Mouse (Mus musculus) forebrain, embryonic 14.5 days (tissue): ENCODE data around the gene Nrn1l. TPM values are rescaled to one million over a fixed set of nuclear protein-coding genes. Genes with fewer than 3 reads are reported as not detected.
A peak's percentile ranks its signal among the peaks of the same experiment; 100 is the strongest.

Experiments
- ATAC-seq: fragments of 200-750 bp; cut with Nextera tagmentation; 2 replicates; pipeline ENCODE4 v1.8.0; 2017; ENCODE audit warnings: mild to moderate bottlenecking, moderate library complexity
- DNase-seq: peaks from one replicate; pipeline ENCODE4 v3.0.0-alpha.2; 2015; ENCODE audit warnings: low spot score
- H3K27ac ChIP-seq: fragments of 300-500 bp; sonication (generic); 2 replicates; pipeline ENCODE4 v1.5.1; 2014; ENCODE audit warnings: low read depth, mild to moderate bottlenecking, control low read depth, low read length, moderate library complexity
- H3K27me3 ChIP-seq: fragments of 300-500 bp; sonication (generic); replicated peaks from 2 replicates; pipeline ENCODE4 v1.6.1; 2014; ENCODE audit warnings: low read length, control low read depth, mixed read lengths; ENCODE audit not compliant: control insufficient read depth, insufficient read depth
- H3K36me3 ChIP-seq: fragments of 300-500 bp; sonication (generic); 2 replicates; pipeline ENCODE4 v1.6.1; 2014; ENCODE audit warnings: low read length, control low read depth; ENCODE audit not compliant: control insufficient read depth, insufficient read depth
- H3K4me1 ChIP-seq: fragments of 300-500 bp; sonication (generic); 2 replicates; pipeline ENCODE4 v1.6.1; 2014; ENCODE audit warnings: antibody characterized with exemption, low read length, control low read depth; ENCODE audit not compliant: control insufficient read depth, insufficient read depth
- H3K4me2 ChIP-seq: fragments of 300-500 bp; sonication (generic); 2 replicates; pipeline ENCODE4 v1.6.1; 2014; ENCODE audit warnings: mild to moderate bottlenecking, control low read depth, low read length
- H3K4me3 ChIP-seq: fragments of 300-500 bp; sonication (generic); 2 replicates; pipeline ENCODE4 v1.5.1; 2014; ENCODE audit warnings: low read depth, low read length, control low read depth
- H3K9ac ChIP-seq: fragments of 300-500 bp; sonication (generic); 2 replicates; pipeline ENCODE4 v1.6.1; 2014; ENCODE audit warnings: mild to moderate bottlenecking, low read length, control low read depth, moderate library complexity
- H3K9me3 ChIP-seq: fragments of 300-500 bp; sonication (generic); replicated peaks from 2 replicates; pipeline ENCODE4 v1.6.1; 2016; ENCODE audit warnings: low read length, control low read depth, mixed read lengths; ENCODE audit not compliant: control insufficient read depth
- WGBS: fragments of 180-500 bp; shearing (Covaris S2); extraction: QIAGEN DNeasy Blood & Tissue Kit; methylation state at CpG from one replicate; pipeline ENCODE4 v1.1.7; 2014; 5-methylcytosine and 5-hydroxymethylcytosine counted together
- polyA plus RNA-seq: library from polyadenylated mRNA; unstranded; fragments of >200 nt; fragmentation: Nextera tagmentation; extraction: Ambion mirVana; gene quantifications from 2 replicates; pipeline ENCODE4 v1.2.1, GENCODE M21; 2014

Nrn1l gene
- polyA plus RNA-seq, 1 experiment from 2014 or later = 0.42 TPM

- peaks cover 7% of the 10 kb centered on the region; the same call in 1 of the 2 replicates for H3K36me3 ChIP-seq
- peak overlapping the region; percentile 21; the same call in 1 of the 2 replicates for H3K27ac ChIP-seq
- no peaks in the 10 kb centered on the region for H3K27me3 ChIP-seq
- ATAC-seq (peak; percentile 49), DNase-seq (peak; percentile 44)
- peaks cover 23% of the 10 kb centered on the region for H3K4me1 ChIP-seq
- H3K4me2 ChIP-seq = peak overlapping the region; percentile 98
- WGBS = under 1% methylated on average over 68 of the region's 71 CpGs
- H3K9me3 ChIP-seq = no peaks in the 10 kb centered on the region
- H3K4me3 ChIP-seq = peak overlapping the region; percentile 70
- H3K9ac ChIP-seq = peak overlapping the region; percentile 81
Measured at GRCm38 (mm10) chr8:105855248-105856167, 37.9 kb upstream of the Nrn1l start.

DNA sequence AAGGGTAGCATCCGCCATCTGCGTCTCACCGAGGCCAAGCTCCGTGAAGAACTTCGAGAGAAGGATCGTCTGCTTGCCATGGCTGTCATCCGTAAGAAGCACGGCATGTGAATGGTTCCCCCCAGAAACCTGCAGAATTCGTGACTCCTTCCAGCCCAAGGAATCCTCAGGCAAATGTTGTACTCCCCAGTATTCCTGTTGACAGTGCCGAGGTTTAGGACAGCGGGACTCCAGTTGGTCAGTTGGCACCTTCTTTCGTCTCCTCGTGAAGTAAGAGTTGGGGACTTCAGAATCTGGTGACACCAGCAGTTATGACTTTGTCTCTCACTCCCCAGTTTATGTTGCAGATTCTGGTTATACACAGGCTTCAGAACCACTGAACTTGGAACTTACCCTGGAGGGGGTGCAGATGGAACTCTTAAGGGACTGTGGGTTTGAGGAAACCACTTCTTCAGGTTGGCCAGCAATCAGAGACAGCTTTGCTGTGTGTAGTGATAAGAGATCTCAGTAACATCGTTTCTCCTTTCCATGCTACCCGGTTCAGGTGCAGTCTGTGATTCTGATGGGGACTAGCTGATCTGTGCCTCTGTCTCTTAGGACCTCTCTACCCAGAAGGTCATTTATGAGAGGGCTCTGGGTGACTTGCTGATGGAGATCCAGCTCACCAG, 37.1 kb upstream of the Nrn1l start:
- Histone ChIP-seq H3K27ac (0 out of 2 replicates have a peak overlapping the region, but pooled peaks have one; percentile 21), H3K9me3 (no peaks in the 10 kb centered on the region), H3K36me3 (peaks cover 7% of the 10 kb centered on the region; the same call in 1 of the 2 replicates), H3K27me3 (no peaks in the 10 kb centered on the region), H3K4me1 (peaks cover 20% of the 10 kb centered on the region), H3K4me3 (peak overlapping the region; percentile 70), H3K9ac (peak overlapping the region; percentile 81), H3K4me2 (peak overlapping the region; percentile 98)
- DNase-seq = no peak
- WGBS = 28% methylated on average over 15 of the region's 15 CpGs
- no peak for ATAC-seq

- Histone ChIP-seq H3K9me3 (no peaks in the 10 kb centered on the region), H3K36me3 (peaks cover 11% of the 10 kb centered on the region; the same call in 1 of the 2 replicates), H3K27ac (no peak overlapping the region), H3K27me3 (no peaks in the 10 kb centered on the region), H3K4me3 (no peak overlapping the region), H3K4me2 (no peak overlapping the region), H3K9ac (no peak overlapping the region), H3K4me1 (peaks cover 29% of the 10 kb centered on the region)
- ATAC-seq (no peak), DNase-seq (no peak)
- 82% methylated on average over 5 of the region's 5 CpGs for WGBS
Measured at GRCm38 (mm10) chr8:105858495-105858894, 34.9 kb upstream of the Nrn1l start.

DNA sequence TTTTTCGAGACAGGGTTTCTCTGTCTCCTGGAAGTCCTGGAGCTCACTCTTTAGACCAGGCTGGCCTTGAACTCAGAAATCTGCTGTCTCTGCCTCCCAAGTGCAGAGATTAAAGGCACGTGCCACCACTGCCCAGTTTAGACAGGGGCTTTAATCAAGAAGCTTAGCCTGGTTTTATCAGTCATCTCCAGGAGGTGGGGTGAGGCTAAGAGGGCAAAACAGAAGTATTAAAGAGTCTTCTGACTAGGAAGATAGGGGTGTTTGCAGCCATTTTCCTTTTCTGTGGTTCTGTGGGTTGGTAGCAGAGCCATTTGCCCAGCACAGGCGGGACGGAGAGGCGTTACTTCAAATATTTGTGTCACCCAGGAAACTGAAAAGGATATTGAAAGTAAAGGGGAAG, 34.1 kb upstream of the Nrn1l start:
- peaks cover 13% of the 10 kb centered on the region; the same call in 1 of the 2 replicates for H3K36me3 ChIP-seq
- H3K9me3 ChIP-seq = no peaks in the 10 kb centered on the region
- DNase-seq = no peak
- H3K4me1 ChIP-seq = peaks cover 29% of the 10 kb centered on the region
- no peak for ATAC-seq
- H3K4me2 ChIP-seq = peak overlapping the region; percentile 67; the same call in 1 of the 2 replicates
- no peaks in the 10 kb centered on the region for H3K27me3 ChIP-seq
- H3K9ac ChIP-seq = no peak overlapping the region
- H3K27ac ChIP-seq = 0 out of 2 replicates have a peak overlapping the region, but pooled peaks have one; percentile 14
- H3K4me3 ChIP-seq = no peak overlapping the region
- WGBS = 76% methylated on average over 5 of the region's 5 CpGs

- DNase-seq (peak; percentile 100), ATAC-seq (peak; percentile 97)
- under 1% methylated on average over 58 of the region's 59 CpGs for WGBS
- Histone ChIP-seq H3K27me3 (no peaks in the 10 kb centered on the region), H3K9ac (peak within 1 kb of the TSS; percentile 95), H3K4me2 (peak within 1 kb of the TSS; percentile 68), H3K9me3 (no peaks in the 10 kb centered on the region), H3K4me3 (peak within 1 kb of the TSS; percentile 97), H3K4me1 (peaks cover 29% of the 10 kb centered on the region), H3K27ac (peak within 1 kb of the TSS; percentile 87), H3K36me3 (peaks cover 13% of the 10 kb centered on the region; the same call in 1 of the 2 replicates)
Measured at GRCm38 (mm10) chr8:105860143-105860981, 33.0 kb upstream of the Nrn1l start, which contains the start of gene Nutf2. Gene Nutf2 (plus strand): TSS chr8:105860580.

DNA sequence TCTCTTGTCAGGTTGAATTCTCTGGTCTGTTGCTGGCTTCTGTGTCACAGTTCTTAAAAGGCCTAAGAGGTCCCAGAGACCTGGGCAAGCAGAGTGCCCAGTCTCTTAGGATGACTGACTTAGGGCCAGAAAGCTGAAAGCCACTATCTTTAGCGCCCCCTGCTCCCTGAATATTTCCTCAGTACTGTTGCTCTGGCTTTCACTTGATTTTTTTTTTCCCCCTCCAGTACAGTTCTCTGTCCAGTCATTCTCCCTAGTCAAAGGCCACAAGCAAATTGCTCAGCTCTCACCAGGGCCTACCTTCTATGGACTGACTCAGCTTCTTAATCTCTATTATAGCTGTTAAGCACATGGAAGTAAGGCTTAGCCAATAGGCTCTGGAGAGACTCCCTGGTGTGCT, 31.4 kb upstream of the Nrn1l start:
- ATAC-seq (no peak), DNase-seq (no peak)
- Histone ChIP-seq H3K27me3 (no peaks in the 10 kb centered on the region), H3K27ac (no peak overlapping the region), H3K36me3 (peaks cover 26% of the 10 kb centered on the region), H3K4me2 (peak overlapping the region; percentile 68), H3K9me3 (no peaks in the 10 kb centered on the region), H3K9ac (peak overlapping the region; percentile 95), H3K4me1 (peaks cover 19% of the 10 kb centered on the region), H3K4me3 (peak overlapping the region; percentile 97)
- WGBS = 0% methylated on average over 1 of the region's 1 CpGs

DNA sequence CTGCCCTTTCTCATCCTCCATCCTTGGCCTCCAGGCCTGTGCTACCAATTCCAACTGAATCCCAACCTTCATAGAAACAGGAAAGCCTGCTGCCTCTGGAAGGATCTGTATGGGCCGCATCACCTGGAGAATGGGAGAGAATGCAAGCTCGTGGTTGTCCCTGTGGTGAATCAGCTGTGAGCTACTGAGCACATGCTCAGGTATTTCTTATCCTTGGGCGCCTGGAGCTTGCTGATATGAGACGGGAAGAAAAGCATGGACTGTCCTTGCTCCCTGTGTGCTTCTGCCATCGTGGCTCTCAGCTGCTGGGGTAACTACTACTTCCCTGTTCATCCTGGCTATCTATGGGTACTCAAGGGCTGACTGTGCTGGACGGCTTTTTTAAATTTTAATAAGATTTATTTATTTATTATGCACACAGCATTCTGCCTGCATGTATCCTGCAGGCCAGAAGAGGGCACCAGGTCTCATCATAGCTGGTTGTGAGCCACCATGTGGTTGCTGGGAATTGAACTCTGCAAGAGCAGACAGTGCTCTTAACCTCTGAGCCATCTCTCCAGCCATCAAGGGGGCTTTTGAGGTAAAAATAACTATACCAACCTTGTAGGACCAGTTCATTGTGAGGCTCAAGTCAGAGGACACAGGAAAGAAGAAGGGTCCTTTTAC, 26.9 kb upstream of the Nrn1l start:
- no peak for ATAC-seq
- Histone ChIP-seq H3K9me3 (no peaks in the 10 kb centered on the region), H3K9ac (no peak overlapping the region), H3K4me3 (no peak overlapping the region), H3K27ac (no peak overlapping the region), H3K4me2 (no peak overlapping the region), H3K27me3 (no peaks in the 10 kb centered on the region), H3K4me1 (peaks cover 8% of the 10 kb centered on the region), H3K36me3 (peaks cover 54% of the 10 kb centered on the region)
- DNase-seq = no peak
- 84% methylated on average over 6 of the region's 6 CpGs for WGBS

DNA sequence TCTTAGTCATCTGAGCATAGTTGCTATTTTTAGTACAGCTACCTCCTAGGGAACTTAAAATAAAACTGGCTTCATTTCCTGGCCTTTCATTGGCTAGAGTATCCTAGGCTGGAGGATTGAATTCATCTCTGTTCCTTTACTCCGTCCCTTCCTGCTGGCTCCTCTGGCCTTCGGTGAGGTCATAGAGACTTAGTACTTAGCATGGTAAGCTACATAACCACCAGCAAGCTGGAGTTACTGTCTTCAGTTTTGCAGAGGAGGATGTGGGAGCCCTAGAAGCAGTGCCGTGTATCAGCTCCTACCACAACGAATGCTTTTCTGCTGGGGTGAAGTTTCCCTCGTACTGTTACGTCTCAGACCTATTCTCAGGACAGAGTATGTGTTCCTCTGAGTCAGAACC, 19.1 kb upstream of the Nrn1l start:
- Histone ChIP-seq H3K4me1 (no peaks in the 10 kb centered on the region), H3K9ac (no peak overlapping the region), H3K9me3 (no peaks in the 10 kb centered on the region), H3K27me3 (no peaks in the 10 kb centered on the region), H3K4me2 (no peak overlapping the region), H3K4me3 (no peak overlapping the region), H3K36me3 (peaks cover 80% of the 10 kb centered on the region), H3K27ac (no peak overlapping the region)
- DNase-seq (no peak), ATAC-seq (no peak)
- 87% methylated on average over 6 of the region's 6 CpGs for WGBS
